Mouse (Mus musculus): ENCODE results near the gene Cdip1. TPM values are rescaled to one million over a fixed set of nuclear protein-coding genes. Genes with fewer than 3 reads are reported as not detected.
"Not testable (repeated sequence)": the region's sequence is repeated elsewhere in the genome, so short reads cannot be mapped to it uniquely, and the experiment has no call there.

The Cdip1 gene
- polyA plus RNA-seq, 1 experiment = 46.5 TPM

GRCm38 (mm10) chr16:4765852-4766251, 24.2 kb downstream of the Cdip1 start:
- Histone ChIP-seq H3K4me1 (ENCODE audit: control insufficient read depth, insufficient read depth, low read length) (no peaks in the 10 kb centered on the region), H3K36me3 (ENCODE audit: control insufficient read depth, insufficient read depth, low read length, poor library complexity, severe bottlenecking) (peaks cover 31% of the 10 kb centered on the region), H3K4me3 (ENCODE audit: low read depth, low read length) (no peak overlapping the region), H3K9ac (ENCODE audit: low read depth, poor library complexity, severe bottlenecking) (no peak overlapping the region), H3K27ac (ENCODE audit: insufficient read depth, low read length) (no peak overlapping the region), H3K9me3 (replicated peaks; ENCODE audit: control insufficient read depth, insufficient read depth, low read length, poor library complexity, severe bottlenecking) (no peaks in the 10 kb centered on the region), H3K27me3 (ENCODE audit: control insufficient read depth, insufficient read depth, low read length, poor library complexity, severe bottlenecking) (no peaks in the 10 kb centered on the region)
- TF ChIP-seq EP300 (IDR thresholded peaks at IDR 0.05; ENCODE audit: insufficient read depth, low read depth, low read length) = no peak
- no peak for TF ChIP-seq CTCF (IDR thresholded peaks at IDR 0.05; ENCODE audit: low read depth, low read length)
- TF ChIP-seq POLR2A (IDR thresholded peaks at IDR 0.05; ENCODE audit: insufficient read depth, low read length) = no peak

DNA sequence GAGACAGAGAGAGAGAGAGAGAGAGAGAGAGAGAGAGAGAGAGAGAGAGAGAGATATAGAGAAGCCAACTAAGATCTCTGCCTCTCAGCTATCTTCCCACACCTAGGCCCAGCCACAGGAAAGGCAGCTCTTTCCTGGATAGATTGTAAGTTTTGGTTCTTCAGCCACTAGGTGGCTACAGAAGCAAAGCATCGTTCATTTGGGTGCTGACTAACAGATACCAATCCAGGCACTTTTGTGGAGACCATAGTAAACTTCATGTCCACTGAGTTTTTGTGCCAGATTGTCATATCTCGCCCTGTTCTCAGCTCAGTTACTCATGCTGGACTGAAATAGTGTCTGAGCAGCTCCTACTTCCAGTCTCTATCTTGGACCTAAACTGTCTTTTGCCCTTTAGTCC, 26.8 kb downstream of the Cdip1 start:
- no peaks in the 10 kb centered on the region for H3K27me3 ChIP-seq (ENCODE audit: control insufficient read depth, insufficient read depth, low read length, poor library complexity, severe bottlenecking)
- no peaks in the 10 kb centered on the region for H3K4me1 ChIP-seq (ENCODE audit: control insufficient read depth, insufficient read depth, low read length)
- H3K9me3 ChIP-seq (replicated peaks; ENCODE audit: control insufficient read depth, insufficient read depth, low read length, poor library complexity, severe bottlenecking) = no peaks in the 10 kb centered on the region
- H3K27ac ChIP-seq (ENCODE audit: insufficient read depth, low read length) = no peak overlapping the region
- peaks cover 22% of the 10 kb centered on the region for H3K36me3 ChIP-seq (ENCODE audit: control insufficient read depth, insufficient read depth, low read length, poor library complexity, severe bottlenecking)
- no peak for TF ChIP-seq EP300 (IDR thresholded peaks at IDR 0.05; ENCODE audit: insufficient read depth, low read depth, low read length)
- no peak for TF ChIP-seq CTCF (IDR thresholded peaks at IDR 0.05; ENCODE audit: low read depth, low read length)
- TF ChIP-seq POLR2A (IDR thresholded peaks at IDR 0.05; ENCODE audit: insufficient read depth, low read length) = no peak
- H3K4me3 ChIP-seq (ENCODE audit: low read depth, low read length) = no peak overlapping the region
- no peak overlapping the region for H3K9ac ChIP-seq (ENCODE audit: low read depth, poor library complexity, severe bottlenecking)

DNA sequence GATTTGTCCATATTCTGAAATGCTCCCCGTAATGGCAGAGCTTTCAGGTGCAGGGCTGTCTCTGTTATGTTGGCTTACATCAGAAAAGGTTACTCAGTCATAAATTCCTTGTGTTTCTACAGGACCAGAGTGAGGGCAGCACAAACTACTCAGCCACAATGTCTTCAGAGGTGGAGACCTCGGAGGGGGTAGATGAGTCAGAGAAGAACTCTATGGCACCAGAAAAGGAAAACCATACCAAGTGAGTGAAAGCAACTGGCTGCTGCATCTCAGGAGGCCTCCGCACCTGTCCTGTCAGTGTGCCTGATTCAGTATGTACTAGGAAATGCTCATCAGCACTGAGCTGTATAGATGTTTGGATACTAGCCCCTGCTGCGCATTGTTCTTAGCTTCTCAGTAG, 27.7 kb downstream of the Cdip1 start:
- H3K36me3 ChIP-seq (ENCODE audit: control insufficient read depth, insufficient read depth, low read length, poor library complexity, severe bottlenecking) = peaks cover 18% of the 10 kb centered on the region
- H3K27me3 ChIP-seq (ENCODE audit: control insufficient read depth, insufficient read depth, low read length, poor library complexity, severe bottlenecking) = no peaks in the 10 kb centered on the region
- H3K9ac ChIP-seq (ENCODE audit: low read depth, poor library complexity, severe bottlenecking) = no peak overlapping the region
- H3K9me3 ChIP-seq (replicated peaks; ENCODE audit: control insufficient read depth, insufficient read depth, low read length, poor library complexity, severe bottlenecking) = no peaks in the 10 kb centered on the region
- no peak overlapping the region for H3K27ac ChIP-seq (ENCODE audit: insufficient read depth, low read length)
- no peaks in the 10 kb centered on the region for H3K4me1 ChIP-seq (ENCODE audit: control insufficient read depth, insufficient read depth, low read length)
- H3K4me3 ChIP-seq (ENCODE audit: low read depth, low read length) = no peak overlapping the region
- TF ChIP-seq POLR2A (IDR thresholded peaks at IDR 0.05; ENCODE audit: insufficient read depth, low read length) (no peak), EP300 (IDR thresholded peaks at IDR 0.05; ENCODE audit: insufficient read depth, low read depth, low read length) (no peak), CTCF (IDR thresholded peaks at IDR 0.05; ENCODE audit: low read depth, low read length) (no peak)

DNA sequence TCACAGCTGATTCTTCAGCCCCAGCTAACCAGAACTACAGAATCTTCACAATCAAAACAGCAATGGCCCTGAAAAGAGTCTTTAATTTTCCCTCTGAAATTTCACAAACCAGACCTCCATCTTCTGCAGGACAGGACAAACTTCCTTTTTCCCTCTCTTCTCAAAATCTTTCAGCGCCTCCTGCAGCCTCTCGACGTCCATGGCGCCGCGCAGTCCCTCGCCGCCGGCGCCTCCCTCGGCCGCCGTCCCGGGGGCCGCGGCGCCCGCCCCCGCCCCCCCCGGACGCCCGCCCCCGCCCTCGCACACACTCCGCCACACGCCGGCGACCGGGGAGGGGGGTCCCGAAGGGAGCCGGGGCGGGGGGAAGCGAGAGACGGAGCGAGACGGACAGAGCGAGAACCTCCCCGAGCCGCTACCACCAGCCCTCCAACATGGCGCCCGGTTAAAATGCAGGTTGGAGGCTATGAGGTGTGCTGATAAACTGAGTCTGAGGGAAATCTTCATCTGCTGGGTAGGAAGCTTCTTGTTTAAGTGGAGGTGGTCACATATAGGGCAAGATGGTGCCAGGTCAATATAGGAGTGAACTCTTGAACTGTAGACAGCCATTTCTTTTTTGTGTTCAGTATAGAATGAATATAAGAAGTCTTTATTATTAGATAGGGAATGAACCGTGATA, 33.3 kb downstream of the Cdip1 start:
- H3K9ac ChIP-seq (ENCODE audit: low read depth, poor library complexity, severe bottlenecking); H3K36me3 ChIP-seq (ENCODE audit: control insufficient read depth, insufficient read depth, low read length, poor library complexity, severe bottlenecking); H3K9me3 ChIP-seq (replicated peaks; ENCODE audit: control insufficient read depth, insufficient read depth, low read length, poor library complexity, severe bottlenecking); H3K4me1 ChIP-seq (ENCODE audit: control insufficient read depth, insufficient read depth, low read length); H3K27me3 ChIP-seq (ENCODE audit: control insufficient read depth, insufficient read depth, low read length, poor library complexity, severe bottlenecking); H3K27ac ChIP-seq (ENCODE audit: insufficient read depth, low read length): not testable (repeated sequence)
- H3K4me3 ChIP-seq (ENCODE audit: low read depth, low read length) = peak overlapping the region; percentile 63

- Histone ChIP-seq H3K9ac (ENCODE audit: low read depth, poor library complexity, severe bottlenecking) (no peak overlapping the region), H3K27me3 (ENCODE audit: control insufficient read depth, insufficient read depth, low read length, poor library complexity, severe bottlenecking) (no peaks in the 10 kb centered on the region), H3K36me3 (ENCODE audit: control insufficient read depth, insufficient read depth, low read length, poor library complexity, severe bottlenecking) (no peaks in the 10 kb centered on the region; the same call in 1 of the 2 replicates), H3K4me1 (ENCODE audit: control insufficient read depth, insufficient read depth, low read length) (no peaks in the 10 kb centered on the region), H3K4me3 (ENCODE audit: low read depth, low read length) (no peak overlapping the region), H3K9me3 (replicated peaks; ENCODE audit: control insufficient read depth, insufficient read depth, low read length, poor library complexity, severe bottlenecking) (peaks cover 11% of the 10 kb centered on the region), H3K27ac (ENCODE audit: insufficient read depth, low read length) (no peak overlapping the region)
- TF ChIP-seq CTCF (IDR thresholded peaks at IDR 0.05; ENCODE audit: low read depth, low read length) (no peak), EP300 (IDR thresholded peaks at IDR 0.05; ENCODE audit: insufficient read depth, low read depth, low read length) (no peak), POLR2A (IDR thresholded peaks at IDR 0.05; ENCODE audit: insufficient read depth, low read length) (no peak)
These were observed 36.0 kb downstream of the Cdip1 start for GRCm38 (mm10) chr16:4754045-4754444.

- no peaks in the 10 kb centered on the region; the same call in 1 of the 2 replicates for H3K36me3 ChIP-seq (ENCODE audit: control insufficient read depth, insufficient read depth, low read length, poor library complexity, severe bottlenecking)
- no peak overlapping the region for H3K4me3 ChIP-seq (ENCODE audit: low read depth, low read length)
- H3K9me3 ChIP-seq (replicated peaks; ENCODE audit: control insufficient read depth, insufficient read depth, low read length, poor library complexity, severe bottlenecking) = peaks cover 11% of the 10 kb centered on the region
- H3K4me1 ChIP-seq (ENCODE audit: control insufficient read depth, insufficient read depth, low read length) = no peaks in the 10 kb centered on the region
- H3K9ac ChIP-seq (ENCODE audit: low read depth, poor library complexity, severe bottlenecking) = no peak overlapping the region
- no peak overlapping the region for H3K27ac ChIP-seq (ENCODE audit: insufficient read depth, low read length)
- no peak for TF ChIP-seq CTCF (IDR thresholded peaks at IDR 0.05; ENCODE audit: low read depth, low read length)
- no peak for TF ChIP-seq POLR2A (IDR thresholded peaks at IDR 0.05; ENCODE audit: insufficient read depth, low read length)
- TF ChIP-seq EP300 (IDR thresholded peaks at IDR 0.05; ENCODE audit: insufficient read depth, low read depth, low read length) = no peak
- no peaks in the 10 kb centered on the region for H3K27me3 ChIP-seq (ENCODE audit: control insufficient read depth, insufficient read depth, low read length, poor library complexity, severe bottlenecking)
These were observed 37.9 kb downstream of the Cdip1 start for GRCm38 (mm10) chr16:4752155-4752554.
